Mouse (Mus musculus) liver, embryonic 13.5 days (tissue): ENCODE data around the gene Trpc5. TPM values are rescaled to one million over a fixed set of nuclear protein-coding genes. Genes with fewer than 3 reads are reported as not detected.

ENCODE experiments used
- ATAC-seq: fragments of 200-750 bp; cut with Nextera tagmentation; 2 replicates; pipeline ENCODE4 v1.8.0; 2017; ENCODE audit warnings: low read depth, mild to moderate bottlenecking, moderate number of reproducible peaks, moderate library complexity
- DNase-seq: peaks from one replicate; pipeline ENCODE4 v3.0.0; 2022
- H3K27ac ChIP-seq: fragments of 300-500 bp; sonication (generic); 2 replicates; pipeline ENCODE4 v1.5.1; 2015; ENCODE audit warnings: moderate library complexity, mild to moderate bottlenecking, inconsistent platforms
- H3K27me3 ChIP-seq: fragments of 300-500 bp; sonication (generic); 2 replicates; pipeline ENCODE4 v1.6.1; 2015; ENCODE audit warnings: mild to moderate bottlenecking, inconsistent platforms
- H3K36me3 ChIP-seq: fragments of 300-500 bp; sonication (generic); 2 replicates; pipeline ENCODE4 v1.6.1; 2015; ENCODE audit warnings: mild to moderate bottlenecking, inconsistent platforms
- H3K4me1 ChIP-seq: fragments of 300-500 bp; sonication (generic); replicated peaks from 2 replicates; pipeline ENCODE4 v1.6.1; 2015; ENCODE audit warnings: inconsistent platforms
- H3K4me2 ChIP-seq: fragments of 300-500 bp; sonication (generic); 2 replicates; pipeline ENCODE4 v1.6.1; 2015; ENCODE audit warnings: inconsistent platforms, mild to moderate bottlenecking, moderate library complexity
- H3K4me3 ChIP-seq: fragments of 300-500 bp; sonication (generic); replicated peaks from 2 replicates; pipeline ENCODE4 v1.5.1; 2015; ENCODE audit warnings: mild to moderate bottlenecking, inconsistent platforms
- H3K9ac ChIP-seq: fragments of 300-500 bp; sonication (generic); 2 replicates; pipeline ENCODE4 v1.6.1; 2015; ENCODE audit warnings: mild to moderate bottlenecking, inconsistent platforms
- H3K9me3 ChIP-seq: fragments of 300-500 bp; sonication (generic); replicated peaks from 2 replicates; pipeline ENCODE4 v1.6.1; 2016; ENCODE audit warnings: inconsistent platforms
- WGBS: fragments of 180-500 bp; shearing (Covaris S2); methylation state at CpG from one replicate; pipeline ENCODE4 v1.1.7; 2015; ENCODE audit not compliant: insufficient replicate concordance; 5-methylcytosine and 5-hydroxymethylcytosine counted together
- polyA plus RNA-seq: library from polyadenylated mRNA; unstranded; fragments of >200 nt; fragmentation: Nextera tagmentation; extraction: Ambion mirVana; gene quantifications from 2 replicates; pipeline ENCODE4 v1.2.1, GENCODE M21; 2015

Gene Trpc5
- polyA plus RNA-seq, 1 experiment from 2014 or later = 0.03 TPM

DNA sequence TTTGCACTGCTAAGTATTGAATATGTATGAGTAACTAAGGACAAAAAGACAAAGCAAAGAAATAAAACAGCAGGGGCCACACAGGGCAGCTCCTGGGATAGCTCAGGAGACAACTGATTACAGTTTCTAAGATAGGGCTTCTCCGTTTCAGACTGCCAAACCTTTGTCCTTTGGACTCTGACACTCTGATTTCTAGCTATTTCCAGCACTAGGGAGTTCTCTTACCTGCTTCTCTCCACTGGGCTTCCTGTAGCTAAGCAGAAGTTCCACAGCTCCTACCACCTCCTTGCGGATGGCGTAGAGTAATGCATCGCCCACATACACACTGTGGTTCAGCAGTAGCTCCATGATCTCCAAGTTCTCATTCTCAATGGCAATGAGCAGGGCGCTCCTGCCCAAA lies 164.7 kb downstream of the Trpc5 start:
- 58% methylated on average over 5 of the region's 5 CpGs for WGBS
- H3K36me3 ChIP-seq = no peaks in the 10 kb centered on the region
- H3K4me2 ChIP-seq = no peak overlapping the region
- no peak overlapping the region for H3K9ac ChIP-seq
- no peaks in the 10 kb centered on the region for H3K9me3 ChIP-seq
- H3K27me3 ChIP-seq = no peaks in the 10 kb centered on the region
- ATAC-seq = no peak
- H3K4me1 ChIP-seq = no peaks in the 10 kb centered on the region
- H3K27ac ChIP-seq = no peak overlapping the region
- no peak for DNase-seq
- no peak overlapping the region for H3K4me3 ChIP-seq

GRCm38 (mm10) chrX:144491394-144491793 lies 196.6 kb downstream of the Trpc5 start:
- Histone ChIP-seq H3K4me1 (no peaks in the 10 kb centered on the region), H3K9me3 (no peaks in the 10 kb centered on the region), H3K27me3 (no peaks in the 10 kb centered on the region), H3K4me3 (no peak overlapping the region), H3K9ac (no peak overlapping the region), H3K4me2 (no peak overlapping the region), H3K36me3 (no peaks in the 10 kb centered on the region), H3K27ac (no peak overlapping the region)
- ATAC-seq (no peak), DNase-seq (no peak)
- WGBS = 43% methylated on average over 1 of the region's 1 CpGs

DNA sequence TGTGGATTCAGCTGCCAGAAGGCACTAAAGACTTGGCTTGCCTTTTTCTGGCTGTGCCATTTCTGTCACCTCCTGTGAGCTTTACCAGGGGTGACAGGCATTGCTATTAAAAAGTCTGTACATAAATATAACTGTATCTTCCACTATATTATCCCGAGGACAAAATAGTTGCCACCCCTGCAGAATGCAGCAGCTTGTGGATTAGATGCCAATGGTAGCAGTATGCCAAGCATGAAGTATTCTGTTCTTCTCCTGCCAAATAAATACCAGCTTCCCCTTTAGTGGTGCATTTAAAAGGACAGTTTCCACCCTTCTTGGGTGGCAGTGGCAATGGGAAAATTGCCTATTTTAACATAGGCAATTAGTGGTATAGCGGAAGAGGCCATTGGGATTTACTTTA lies 223.6 kb downstream of the Trpc5 start:
- Histone ChIP-seq H3K27me3 (no peaks in the 10 kb centered on the region), H3K9me3 (no peaks in the 10 kb centered on the region), H3K4me1 (no peaks in the 10 kb centered on the region), H3K9ac (no peak overlapping the region), H3K27ac (no peak overlapping the region), H3K4me2 (no peak overlapping the region), H3K36me3 (no peaks in the 10 kb centered on the region), H3K4me3 (no peak overlapping the region)
- no peak for DNase-seq
- no peak for ATAC-seq
- 73% methylated on average over 2 of the region's 2 CpGs for WGBS

GRCm38 (mm10) chrX:144456281-144456680 lies 231.7 kb downstream of the Trpc5 start, which contains the start of gene Trpc5os:
Trpc5os (plus strand) TSS chrX:144456581.
- Histone ChIP-seq H3K4me3 (no peak within 1 kb of the TSS), H3K9ac (no peak within 1 kb of the TSS), H3K4me2 (no peak within 1 kb of the TSS), H3K9me3 (no peaks in the 10 kb centered on the region), H3K27ac (no peak within 1 kb of the TSS), H3K4me1 (no peaks in the 10 kb centered on the region), H3K36me3 (no peaks in the 10 kb centered on the region), H3K27me3 (no peaks in the 10 kb centered on the region)
- no peak for DNase-seq
- no peak for ATAC-seq
- whole genome bisulfite sequencing = 61% methylated on average over 5 of the region's 5 CpGs

DNA sequence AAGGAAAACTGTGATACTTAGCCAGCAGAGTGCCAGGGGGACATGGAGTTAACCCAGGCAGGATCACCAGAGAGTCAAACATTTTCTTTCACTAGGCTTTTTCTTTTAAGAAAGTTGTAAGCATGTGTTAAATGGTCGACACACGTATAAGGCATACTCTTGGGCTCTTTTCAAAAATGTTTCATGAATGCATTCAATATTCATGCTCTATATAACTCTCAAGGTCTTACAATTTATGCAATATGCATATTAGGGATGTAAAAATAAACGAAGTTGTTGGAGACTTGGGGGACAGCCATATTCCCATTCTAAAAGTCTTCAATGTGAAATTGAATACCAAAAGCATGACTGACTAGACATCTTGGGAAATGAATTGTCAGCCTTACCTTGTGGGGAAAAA lies 264.1 kb downstream of the Trpc5 start:
- no peak overlapping the region for H3K4me3 ChIP-seq
- 58% methylated on average over 3 of the region's 3 CpGs for WGBS
- H3K9me3 ChIP-seq = no peaks in the 10 kb centered on the region
- ATAC-seq (no peak), DNase-seq (no peak)
- no peaks in the 10 kb centered on the region for H3K36me3 ChIP-seq
- H3K4me2 ChIP-seq = no peak overlapping the region
- H3K4me1 ChIP-seq = no peaks in the 10 kb centered on the region
- H3K9ac ChIP-seq = no peak overlapping the region
- H3K27ac ChIP-seq = no peak overlapping the region
- no peaks in the 10 kb centered on the region for H3K27me3 ChIP-seq

- Histone ChIP-seq H3K4me3 (no peak overlapping the region), H3K27ac (no peak overlapping the region), H3K4me1 (no peaks in the 10 kb centered on the region), H3K4me2 (no peak overlapping the region), H3K9ac (no peak overlapping the region), H3K9me3 (no peaks in the 10 kb centered on the region), H3K36me3 (no peaks in the 10 kb centered on the region), H3K27me3 (no peaks in the 10 kb centered on the region)
- ATAC-seq (no peak), DNase-seq (no peak)
- WGBS = 58% methylated on average over 1 of the region's 1 CpGs
These were observed 266.9 kb downstream of the Trpc5 start for GRCm38 (mm10) chrX:144421091-144421490.

GRCm38 (mm10) chrX:144420259-144420658 lies 267.7 kb downstream of the Trpc5 start:
- H3K4me1 ChIP-seq = no peaks in the 10 kb centered on the region
- H3K27me3 ChIP-seq = no peaks in the 10 kb centered on the region
- H3K4me3 ChIP-seq = no peak overlapping the region
- ATAC-seq (no peak), DNase-seq (no peak)
- WGBS = 32% methylated on average over 1 of the region's 1 CpGs
- H3K9ac ChIP-seq = no peak overlapping the region
- H3K9me3 ChIP-seq = no peaks in the 10 kb centered on the region
- H3K27ac ChIP-seq = no peak overlapping the region
- H3K4me2 ChIP-seq = no peak overlapping the region
- no peaks in the 10 kb centered on the region for H3K36me3 ChIP-seq

GRCm38 (mm10) chrX:144408036-144408435 lies 279.9 kb downstream of the Trpc5 start:
- 65% methylated on average over 5 of the region's 5 CpGs for WGBS
- H3K36me3 ChIP-seq = no peaks in the 10 kb centered on the region
- H3K4me1 ChIP-seq = no peaks in the 10 kb centered on the region
- no peak for ATAC-seq
- no peaks in the 10 kb centered on the region for H3K9me3 ChIP-seq
- H3K27me3 ChIP-seq = no peaks in the 10 kb centered on the region
- H3K4me3 ChIP-seq = no peak overlapping the region
- no peak overlapping the region for H3K27ac ChIP-seq
- no peak overlapping the region for H3K4me2 ChIP-seq
- no peak overlapping the region for H3K9ac ChIP-seq
- no peak for DNase-seq

DNA sequence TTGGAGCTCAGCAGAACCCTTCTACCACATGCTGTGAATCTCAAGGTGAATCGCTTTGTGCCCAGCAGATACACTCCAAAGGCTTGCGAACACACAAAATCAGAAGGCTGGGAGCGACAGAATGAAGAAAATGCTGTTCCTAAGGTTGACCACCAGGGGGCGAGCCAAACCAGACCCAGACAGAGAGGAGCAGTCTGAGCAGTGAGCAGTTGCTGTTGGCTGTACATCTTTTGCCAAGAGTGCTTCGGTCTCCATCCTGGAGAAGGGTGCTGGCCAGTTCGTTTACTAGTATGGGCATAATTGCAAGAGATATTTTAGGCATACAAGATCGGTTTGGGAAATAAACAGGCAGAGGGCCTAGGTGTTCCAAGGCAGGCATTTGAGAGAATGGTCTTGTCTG lies 284.5 kb downstream of the Trpc5 start:
- WGBS = 26% methylated on average over 7 of the region's 7 CpGs
- Histone ChIP-seq H3K36me3 (no peaks in the 10 kb centered on the region), H3K4me3 (no peak overlapping the region), H3K9ac (no peak overlapping the region), H3K27me3 (no peaks in the 10 kb centered on the region), H3K4me2 (no peak overlapping the region), H3K27ac (no peak overlapping the region), H3K4me1 (no peaks in the 10 kb centered on the region), H3K9me3 (no peaks in the 10 kb centered on the region)
- ATAC-seq (no peak), DNase-seq (no peak)

- Histone ChIP-seq H3K27me3 (no peaks in the 10 kb centered on the region), H3K4me3 (no peak overlapping the region), H3K27ac (no peak overlapping the region), H3K9ac (no peak overlapping the region), H3K4me1 (no peaks in the 10 kb centered on the region), H3K4me2 (no peak overlapping the region), H3K9me3 (no peaks in the 10 kb centered on the region), H3K36me3 (peaks cover 7% of the 10 kb centered on the region)
- no peak for DNase-seq
- WGBS = 67% methylated on average over 2 of the region's 2 CpGs
- ATAC-seq = no peak
These were observed 313.8 kb downstream of the Trpc5 start for GRCm38 (mm10) chrX:144374196-144374595.

DNA sequence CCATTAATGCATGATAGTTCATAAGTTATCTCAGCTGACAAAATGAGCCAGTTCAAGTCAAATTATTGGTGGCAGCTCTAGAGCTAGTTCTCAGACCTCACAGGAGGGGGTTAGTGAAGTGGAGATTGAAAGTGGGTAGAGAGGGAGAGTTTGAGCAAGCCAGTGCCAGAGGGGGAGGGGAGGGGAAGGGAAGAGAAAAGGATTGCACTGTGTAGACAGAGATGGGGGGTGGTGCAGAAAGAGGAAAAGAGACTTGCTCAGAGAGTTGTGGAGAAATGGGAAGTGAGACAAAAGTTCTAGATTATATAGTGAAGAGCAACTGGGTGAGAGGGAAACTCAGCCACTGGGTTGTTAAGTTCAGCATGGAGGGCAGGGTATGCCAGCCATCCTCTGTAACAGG lies 349.6 kb downstream of the Trpc5 start:
- H3K9ac ChIP-seq = no peak overlapping the region
- ATAC-seq (no peak), DNase-seq (no peak)
- H3K36me3 ChIP-seq = no peaks in the 10 kb centered on the region
- H3K4me1 ChIP-seq = no peaks in the 10 kb centered on the region
- H3K27me3 ChIP-seq = no peaks in the 10 kb centered on the region
- no peaks in the 10 kb centered on the region for H3K9me3 ChIP-seq
- no peak overlapping the region for H3K27ac ChIP-seq
- H3K4me2 ChIP-seq = no peak overlapping the region
- no peak overlapping the region for H3K4me3 ChIP-seq

DNA sequence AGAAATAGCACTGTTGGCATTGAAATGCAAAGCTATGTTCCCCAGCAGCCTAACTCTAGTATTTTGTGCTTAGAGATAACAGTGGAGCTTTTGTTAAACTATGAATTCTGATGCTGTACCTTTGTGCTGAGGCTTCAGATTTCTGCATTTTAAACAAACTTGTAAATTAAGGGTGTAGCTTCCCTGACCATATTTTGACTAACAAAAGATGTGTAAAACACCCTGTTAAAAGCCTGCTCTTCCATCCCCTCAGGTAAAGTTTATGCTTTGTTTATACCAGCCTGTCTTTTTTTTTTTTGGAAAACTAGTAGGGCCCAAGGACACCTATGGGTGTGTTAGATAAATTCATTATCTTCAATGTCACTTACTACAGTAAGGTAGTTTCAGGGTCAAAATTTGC lies 350.0 kb downstream of the Trpc5 start:
- no peaks in the 10 kb centered on the region for H3K27me3 ChIP-seq
- H3K36me3 ChIP-seq = no peaks in the 10 kb centered on the region
- H3K4me1 ChIP-seq = no peaks in the 10 kb centered on the region
- H3K4me3 ChIP-seq = no peak overlapping the region
- no peak overlapping the region for H3K4me2 ChIP-seq
- ATAC-seq (no peak), DNase-seq (no peak)
- no peak overlapping the region for H3K9ac ChIP-seq
- H3K27ac ChIP-seq = no peak overlapping the region
- no peaks in the 10 kb centered on the region for H3K9me3 ChIP-seq
